7 mouse cellular contexts compared by ENCODE assay signal in the genomic region with DNA sequence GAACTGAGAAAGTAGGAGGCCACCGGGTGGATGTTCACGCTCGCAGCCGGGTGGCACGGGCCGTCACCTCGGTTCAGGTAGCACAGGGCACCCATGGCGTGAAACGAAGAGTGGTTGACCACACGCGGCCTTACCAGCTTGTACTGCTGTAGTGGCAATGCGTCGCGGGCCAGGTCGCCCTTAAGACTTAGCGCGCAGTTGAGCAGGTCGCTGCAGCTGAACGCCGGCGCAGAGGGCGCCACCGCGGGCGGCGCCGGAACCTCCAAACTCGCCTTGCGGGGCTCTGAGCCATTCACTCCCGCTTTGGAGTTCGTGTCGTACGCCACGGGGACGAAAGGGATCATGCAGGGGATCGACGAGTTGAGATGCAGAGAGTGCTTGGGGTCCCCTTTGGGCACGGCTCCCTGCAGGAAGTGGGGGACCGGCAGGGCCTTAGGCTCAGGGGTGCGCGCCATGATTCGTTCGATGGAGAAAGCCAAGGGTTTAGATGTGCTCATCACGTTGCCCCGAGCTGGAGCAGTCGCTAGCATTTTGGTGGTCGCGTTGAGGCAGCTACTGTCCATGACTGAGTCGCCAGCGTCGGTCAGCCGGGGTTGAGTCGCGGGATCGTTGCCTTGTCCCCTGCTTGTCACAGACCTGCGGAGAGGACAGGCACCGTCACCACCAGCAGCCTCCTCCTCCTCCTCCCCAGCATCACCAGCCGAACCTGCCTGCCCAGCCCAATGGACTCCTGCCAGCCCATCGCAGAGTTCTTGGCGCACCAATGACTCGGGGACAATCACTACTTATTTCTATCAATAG. TPM values are rescaled to one million over a fixed set of nuclear protein-coding genes. Genes with fewer than 3 reads are reported as not detected.
DNase-seq lines count a peak whose midpoint lies in the region; ATAC-seq and TF ChIP-seq lines count a peak whose summit lies in the region.

No protein-coding gene starts in this region.

- DNase-seq in lung, embryonic 14.5 days, result peak; percentile 45
- DNase-seq in lung, adult 18-20 months, result no peak
- DNase-seq in embryonic facial prominence, embryonic 14.5 days (ENCODE audit: low spot score), result no peak
- DNase-seq in limb, embryonic 11.5 days (ENCODE audit: low spot score), result peak; percentile 68
- peak; percentile 49 for DNase-seq in retina, embryonic 14.5 days (ENCODE audit: low spot score)
- DNase-seq in right cerebral cortex, adult 2 months (ENCODE audit: low spot score in 2 of 2), result no peak
- no peak for DNase-seq in frontal cortex, postnatal 14 days (ENCODE audit: low spot score in 2 of 2)

- peak overlapping the region; percentile 65 for H3K4me2 ChIP-seq in lung, embryonic 14.5 days
- peak overlapping the region; percentile 68 for H3K4me2 ChIP-seq in embryonic facial prominence, embryonic 14.5 days (ENCODE audit: low read depth, low read length)
- peak overlapping the region; percentile 41 for H3K4me2 ChIP-seq in limb, embryonic 11.5 days (ENCODE audit: low read depth, severe bottlenecking)

- no peaks in the 10 kb centered on the region for H3K4me1 ChIP-seq in lung, embryonic 14.5 days (ENCODE audit: insufficient read depth)
- peaks cover 13% of the 10 kb centered on the region; the same call in 1 of the 2 replicates for H3K4me1 ChIP-seq in embryonic facial prominence, embryonic 14.5 days (ENCODE audit: control insufficient read depth, insufficient read depth, low read length)
- H3K4me1 ChIP-seq in limb, embryonic 11.5 days (ENCODE audit: control insufficient read depth, insufficient read depth, low read length), result peaks cover 7% of the 10 kb centered on the region; the same call in 1 of the 2 replicates

- ATAC-seq in lung, embryonic 14.5 days (ENCODE audit: insufficient read depth), result 0 out of 2 replicates have a peak, but pooled peaks have one; percentile 44
- ATAC-seq in embryonic facial prominence, embryonic 14.5 days (ENCODE audit: low read depth), result no peak
- ATAC-seq in limb, embryonic 11.5 days (ENCODE audit: insufficient number of reproducible peaks, low FRiP score, low TSS enrichment, low read depth), result no peak

- H3K4me3 ChIP-seq in lung, embryonic 14.5 days (ENCODE audit: low read depth, low read length), result peak overlapping the region; percentile 37
- peak overlapping the region; percentile 45 for H3K4me3 ChIP-seq in embryonic facial prominence, embryonic 14.5 days (ENCODE audit: low read depth, low read length)
- peak overlapping the region; percentile 17 for H3K4me3 ChIP-seq in limb, embryonic 11.5 days (ENCODE audit: low read depth, low read length)

- H3K27ac ChIP-seq in lung, embryonic 14.5 days (ENCODE audit: low read depth), result no peak overlapping the region
- peak overlapping the region; percentile 28; the same call in 1 of the 2 replicates for H3K27ac ChIP-seq in embryonic facial prominence, embryonic 14.5 days (replicated peaks; ENCODE audit: low read depth, low read length)
- H3K27ac ChIP-seq in limb, embryonic 11.5 days (replicated peaks; ENCODE audit: low read depth, low read length), result no peak overlapping the region

- H3K9me3 ChIP-seq in lung, embryonic 14.5 days (ENCODE audit: low read depth, low read length), result no peaks in the 10 kb centered on the region
- no peaks in the 10 kb centered on the region for H3K9me3 ChIP-seq in embryonic facial prominence, embryonic 14.5 days (ENCODE audit: control insufficient read depth, low read length)
- H3K9me3 ChIP-seq in limb, embryonic 11.5 days (ENCODE audit: control insufficient read depth, low read length), result no peaks in the 10 kb centered on the region

- no peak overlapping the region for H3K9ac ChIP-seq in lung, embryonic 14.5 days
- H3K9ac ChIP-seq in embryonic facial prominence, embryonic 14.5 days (ENCODE audit: low read depth, low read length), result no peak overlapping the region; the same call in 1 of the 2 replicates
- H3K9ac ChIP-seq in limb, embryonic 11.5 days (ENCODE audit: low read length), result no peak overlapping the region

- peaks cover 95% of the 10 kb centered on the region for H3K27me3 ChIP-seq in lung, embryonic 14.5 days (ENCODE audit: insufficient read depth, low read length)
- H3K27me3 ChIP-seq in embryonic facial prominence, embryonic 14.5 days (replicated peaks; ENCODE audit: control insufficient read depth, insufficient read depth, low read length), result peaks cover 92% of the 10 kb centered on the region
- H3K27me3 ChIP-seq in limb, embryonic 11.5 days (ENCODE audit: control insufficient read depth, insufficient read depth, low read length), result peaks cover 79% of the 10 kb centered on the region

- H3K36me3 ChIP-seq in lung, embryonic 14.5 days (ENCODE audit: insufficient read depth), result no peaks in the 10 kb centered on the region
- no peaks in the 10 kb centered on the region for H3K36me3 ChIP-seq in embryonic facial prominence, embryonic 14.5 days (ENCODE audit: control insufficient read depth, insufficient read depth, low read length)
- H3K36me3 ChIP-seq in limb, embryonic 11.5 days (ENCODE audit: control insufficient read depth, insufficient read depth, low read length), result no peaks in the 10 kb centered on the region

- no peak for TF ChIP-seq CTCF in lung, embryonic 14.5 days (IDR thresholded peaks at IDR 0.05; ENCODE audit: low read depth)

- 1% methylated on average over 61 of the region's 61 CpGs for WGBS in lung, embryonic 14.5 days
- WGBS in embryonic facial prominence, embryonic 14.5 days, result under 1% methylated on average over 48 of the region's 61 CpGs
- WGBS in limb, embryonic 11.5 days, result under 1% methylated on average over 61 of the region's 61 CpGs

RNA-seq across cellular contexts. Expression of a gene that starts 0.5 kb away (rescaled TPM):
- not detected in 2 replicates for polyA plus RNA-seq in lung, embryonic 14.5 days (2014; fragmentation: Nextera tagmentation; extraction: Ambion mirVana)
- polyA plus RNA-seq in embryonic facial prominence, embryonic 14.5 days (2014; fragmentation: Nextera tagmentation; extraction: Ambion mirVana), result 4.5 and 4.9 TPM in 2 replicates
- polyA plus RNA-seq in limb, embryonic 11.5 days (2014; fragmentation: Nextera tagmentation; extraction: Ambion mirVana), result not detected in 2 replicates

Comparison
In these comparisons a context has a peak if more than half of its experiments do, and no peak if none do; other contexts are left out.
1. DNase-seq: peak in lung, embryonic 14.5 days (single experiment), limb, embryonic 11.5 days (single experiment) and retina, embryonic 14.5 days (single experiment); none in lung, adult 18-20 months (0 of 2), embryonic facial prominence, embryonic 14.5 days (single experiment), right cerebral cortex, adult 2 months (0 of 2) and frontal cortex, postnatal 14 days (0 of 2).
2. Peak in every context shown above with its lines, with median percentiles within 50 percentile points of each other: H3K4me2 ChIP-seq and H3K4me3 ChIP-seq.